Mouse (Mus musculus): Measurements from ENCODE around the gene Cbwd1. TPM values are rescaled to one million over a fixed set of nuclear protein-coding genes. Genes with fewer than 3 reads are reported as not detected.

Gene Cbwd1
- polyA plus RNA-seq, 1 experiment from 2014 or later: 15.8 TPM

DNA sequence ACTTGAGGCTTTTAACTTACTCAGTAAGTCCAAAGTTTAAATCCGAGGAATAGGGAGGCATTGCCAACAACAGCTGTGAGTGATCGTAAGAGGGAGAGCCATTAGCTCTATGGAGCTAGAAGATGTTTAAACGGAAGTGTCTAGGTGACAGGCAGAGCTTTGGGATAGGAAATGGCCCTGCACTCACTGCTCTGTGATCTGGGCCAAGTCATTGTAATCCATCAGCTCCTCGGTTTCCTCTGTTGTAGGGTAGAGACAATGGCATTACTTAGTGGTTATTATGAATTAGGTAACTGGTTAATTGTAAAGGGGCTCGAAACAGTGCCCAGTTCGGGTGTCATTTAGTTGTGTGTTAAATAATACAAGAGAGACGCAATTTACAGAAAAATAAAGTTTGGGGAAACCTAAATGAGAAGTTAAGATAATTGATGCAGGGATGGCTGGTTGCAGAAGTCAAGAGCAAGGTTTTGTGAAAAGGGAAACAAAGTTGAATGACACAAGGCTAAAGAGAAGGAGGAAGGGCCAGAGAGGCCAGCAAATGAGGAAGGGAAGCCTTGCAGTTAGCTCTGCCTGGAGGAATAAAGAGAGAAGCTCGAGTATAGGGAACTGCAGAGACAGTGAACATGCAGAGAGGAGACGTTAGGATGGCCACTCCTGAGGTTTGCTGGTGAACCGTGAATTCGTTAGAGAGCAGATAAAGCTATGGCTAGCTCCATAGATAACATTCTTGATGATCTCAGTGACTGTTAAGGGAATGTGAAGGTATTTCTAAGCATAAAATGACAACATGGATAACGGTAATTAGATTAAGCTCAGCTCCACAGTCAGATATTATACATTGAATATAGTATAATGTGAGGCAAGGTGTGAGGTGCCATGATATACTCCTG is 35.6 kb upstream of the Cbwd1 start:
- Histone ChIP-seq H3K4me3 (ENCODE audit: low read length) (no peak overlapping the region), H3K27ac (ENCODE audit: low read length) (no peak overlapping the region), H3K4me2 (ENCODE audit: low read depth, low read length) (no peak overlapping the region), H3K36me3 (ENCODE audit: control insufficient read depth, insufficient read depth) (no peaks in the 10 kb centered on the region), H3K9me3 (replicated peaks; ENCODE audit: control insufficient read depth, low read length) (no peaks in the 10 kb centered on the region), H3K9ac (ENCODE audit: low read length) (no peak overlapping the region), H3K4me1 (ENCODE audit: control insufficient read depth, insufficient read depth, low read length) (peaks cover 3% of the 10 kb centered on the region; the same call in 1 of the 2 replicates), H3K27me3 (ENCODE audit: control insufficient read depth, insufficient read depth, low read length) (no peaks in the 10 kb centered on the region)
- ATAC-seq (replicated peaks; ENCODE audit: extremely low read depth, insufficient read depth, low FRiP score): no peak
- 58% methylated on average over 12 of the region's 12 CpGs for WGBS

DNA sequence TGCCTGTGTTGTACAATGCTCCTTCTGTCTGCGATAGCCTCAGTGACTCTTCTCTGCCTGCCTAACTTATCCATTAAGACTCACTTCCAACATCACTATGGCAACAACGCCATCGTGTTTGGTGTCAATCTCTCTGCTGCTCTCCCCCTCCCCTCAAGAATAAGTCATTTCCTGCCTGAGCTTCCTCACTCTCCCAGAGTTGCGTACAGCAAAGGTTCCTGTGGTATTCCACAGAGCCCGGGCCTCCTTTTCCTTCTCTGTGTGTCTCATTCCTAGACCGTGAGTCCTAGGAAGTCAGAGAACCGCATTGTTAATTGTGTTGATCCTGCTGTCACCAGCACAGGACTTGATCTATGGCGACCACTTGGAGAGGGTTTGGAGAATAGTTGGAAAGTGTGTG is 33.5 kb upstream of the Cbwd1 start:
- Histone ChIP-seq H3K36me3 (ENCODE audit: control insufficient read depth, insufficient read depth) (no peaks in the 10 kb centered on the region), H3K4me2 (ENCODE audit: low read depth, low read length) (no peak overlapping the region), H3K27me3 (ENCODE audit: control insufficient read depth, insufficient read depth, low read length) (no peaks in the 10 kb centered on the region), H3K9ac (ENCODE audit: low read length) (no peak overlapping the region), H3K27ac (ENCODE audit: low read length) (no peak overlapping the region), H3K4me3 (ENCODE audit: low read length) (no peak overlapping the region), H3K4me1 (ENCODE audit: control insufficient read depth, insufficient read depth, low read length) (peaks cover 3% of the 10 kb centered on the region; the same call in 1 of the 2 replicates), H3K9me3 (replicated peaks; ENCODE audit: control insufficient read depth, low read length) (no peaks in the 10 kb centered on the region)
- WGBS: 27% methylated on average over 8 of the region's 8 CpGs
- ATAC-seq (replicated peaks; ENCODE audit: extremely low read depth, insufficient read depth, low FRiP score): no peak

DNA sequence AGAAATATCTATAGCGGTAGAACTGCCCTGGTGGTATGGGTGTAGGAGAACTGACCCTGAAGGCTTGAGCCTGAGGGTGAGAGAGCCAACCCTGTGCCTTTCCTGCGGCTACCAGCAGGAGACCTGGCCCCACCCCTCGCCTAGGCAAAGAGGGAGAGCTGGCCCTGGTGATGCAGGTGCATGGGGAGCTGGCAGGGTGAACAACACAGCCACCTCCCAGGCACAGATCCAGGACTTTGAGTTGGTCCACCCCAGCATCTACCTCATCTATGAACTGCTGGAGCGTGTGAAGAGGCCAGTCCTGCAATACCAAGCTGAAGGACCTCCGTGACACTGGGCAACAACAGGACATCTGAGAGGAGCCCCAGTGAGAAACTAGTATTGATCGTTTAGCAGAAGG is 32.1 kb upstream of the Cbwd1 start:
- Histone ChIP-seq H3K27me3 (ENCODE audit: control insufficient read depth, insufficient read depth, low read length) (no peaks in the 10 kb centered on the region), H3K27ac (ENCODE audit: low read length) (no peak overlapping the region), H3K36me3 (ENCODE audit: control insufficient read depth, insufficient read depth) (no peaks in the 10 kb centered on the region), H3K4me3 (ENCODE audit: low read length) (no peak overlapping the region), H3K4me1 (ENCODE audit: control insufficient read depth, insufficient read depth, low read length) (peaks cover 3% of the 10 kb centered on the region; the same call in 1 of the 2 replicates), H3K9ac (ENCODE audit: low read length) (no peak overlapping the region), H3K4me2 (ENCODE audit: low read depth, low read length) (no peak overlapping the region), H3K9me3 (replicated peaks; ENCODE audit: control insufficient read depth, low read length) (no peaks in the 10 kb centered on the region)
- 75% methylated on average over 6 of the region's 6 CpGs for WGBS
- no peak for ATAC-seq (replicated peaks; ENCODE audit: extremely low read depth, insufficient read depth, low FRiP score)

DNA sequence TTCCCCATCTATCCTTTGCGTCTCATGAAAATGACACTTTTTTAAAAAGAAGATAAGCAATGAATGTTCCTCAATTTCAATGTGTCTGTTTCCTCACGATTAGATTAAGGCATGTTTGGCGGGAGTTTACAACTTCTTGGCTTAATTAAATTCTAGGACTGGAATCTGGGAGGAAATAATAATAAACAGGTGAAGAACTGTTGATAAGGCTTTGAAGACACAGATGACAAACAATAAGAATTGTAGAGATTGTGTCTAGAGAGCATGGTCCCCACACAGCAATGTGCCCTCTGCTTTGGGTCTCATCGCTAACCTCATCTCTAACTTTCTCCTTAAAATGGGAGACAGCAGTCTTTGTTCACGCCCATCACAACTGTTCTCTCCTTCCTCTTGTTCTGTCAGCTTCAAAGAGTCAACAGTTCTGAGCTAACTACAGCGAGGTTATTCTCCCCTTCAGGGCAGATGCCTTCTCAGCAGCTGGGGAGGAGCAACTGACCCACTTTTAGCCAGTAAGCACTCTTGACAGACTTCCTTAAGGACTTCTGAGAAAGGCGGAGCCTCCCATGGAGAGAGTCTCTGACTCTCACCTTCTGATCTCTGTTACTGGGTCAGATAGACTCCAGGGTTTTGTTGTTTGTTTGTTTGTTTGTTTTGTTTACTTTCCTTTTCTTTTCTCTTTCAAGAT is 28.9 kb upstream of the Cbwd1 start:
- no peak; the same call in 1 of the 2 replicates for ATAC-seq (replicated peaks; ENCODE audit: extremely low read depth, insufficient read depth, low FRiP score)
- WGBS: 50% methylated on average over 7 of the region's 7 CpGs

DNA sequence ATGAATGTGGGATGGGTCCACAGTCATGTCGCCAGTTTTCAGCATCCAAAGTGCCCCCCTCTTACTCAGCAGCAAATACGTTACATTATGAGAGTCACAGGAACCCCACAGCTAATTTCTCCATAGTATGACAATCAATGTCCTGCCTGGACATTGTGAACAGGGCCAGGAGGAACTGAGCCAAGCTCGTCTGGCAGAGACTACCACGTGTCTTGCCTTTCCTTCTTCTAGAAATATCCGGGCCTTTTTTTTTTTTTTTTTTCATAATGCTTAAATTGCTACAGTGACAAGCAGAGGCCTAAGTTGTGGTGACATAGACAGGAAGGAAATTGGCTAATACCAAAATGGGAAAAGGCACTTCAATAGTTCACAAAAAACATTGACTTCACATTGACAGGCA is 27.4 kb upstream of the Cbwd1 start:
- no peak overlapping the region for H3K9ac ChIP-seq (ENCODE audit: low read length)
- no peak overlapping the region for H3K4me3 ChIP-seq (ENCODE audit: low read length)
- no peaks in the 10 kb centered on the region for H3K27me3 ChIP-seq (ENCODE audit: control insufficient read depth, insufficient read depth, low read length)
- no peak overlapping the region for H3K4me2 ChIP-seq (ENCODE audit: low read depth, low read length)
- no peak for ATAC-seq (replicated peaks; ENCODE audit: extremely low read depth, insufficient read depth, low FRiP score)
- peaks cover 9% of the 10 kb centered on the region; the same call in 1 of the 2 replicates for H3K4me1 ChIP-seq (ENCODE audit: control insufficient read depth, insufficient read depth, low read length)
- H3K9me3 ChIP-seq (replicated peaks; ENCODE audit: control insufficient read depth, low read length): no peaks in the 10 kb centered on the region
- WGBS: 53% methylated on average over 5 of the region's 5 CpGs
- no peak overlapping the region for H3K27ac ChIP-seq (ENCODE audit: low read length)
- H3K36me3 ChIP-seq (ENCODE audit: control insufficient read depth, insufficient read depth): no peaks in the 10 kb centered on the region

More for the DNA sequence above, 28.9 kb upstream of the Cbwd1 start:
- Histone ChIP-seq H3K36me3 (ENCODE audit: control insufficient read depth, insufficient read depth) (no peaks in the 10 kb centered on the region), H3K9me3 (replicated peaks; ENCODE audit: control insufficient read depth, low read length) (no peaks in the 10 kb centered on the region), H3K4me2 (ENCODE audit: low read depth, low read length) (no peak overlapping the region), H3K4me3 (ENCODE audit: low read length) (no peak overlapping the region), H3K27ac (ENCODE audit: low read length) (no peak overlapping the region), H3K27me3 (ENCODE audit: control insufficient read depth, insufficient read depth, low read length) (no peaks in the 10 kb centered on the region), H3K4me1 (ENCODE audit: control insufficient read depth, insufficient read depth, low read length) (peaks cover 9% of the 10 kb centered on the region; the same call in 1 of the 2 replicates), H3K9ac (ENCODE audit: low read length) (no peak overlapping the region)

DNA sequence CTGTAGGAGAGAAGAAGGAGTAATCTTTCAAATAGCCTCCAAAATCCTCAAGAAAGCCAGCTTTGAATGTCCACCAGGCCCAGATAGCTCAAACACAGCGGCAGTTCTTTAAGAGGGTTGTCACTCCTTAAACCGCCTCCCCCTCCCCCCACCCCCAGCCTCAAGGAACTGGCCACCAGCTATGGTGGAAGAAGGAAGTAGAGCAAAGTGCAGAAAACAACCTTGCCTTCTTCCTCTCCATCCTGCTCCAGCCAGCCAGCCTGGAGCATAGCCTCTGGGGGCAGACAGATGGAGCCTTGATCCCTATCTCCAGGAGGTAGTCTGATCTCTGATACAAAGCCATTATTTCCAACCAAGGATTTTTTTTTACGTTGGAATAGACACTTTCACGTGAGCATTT is 25.9 kb upstream of the Cbwd1 start:
- Histone ChIP-seq H3K36me3 (ENCODE audit: control insufficient read depth, insufficient read depth) (no peaks in the 10 kb centered on the region), H3K4me3 (ENCODE audit: low read length) (no peak overlapping the region), H3K27me3 (ENCODE audit: control insufficient read depth, insufficient read depth, low read length) (no peaks in the 10 kb centered on the region), H3K4me2 (ENCODE audit: low read depth, low read length) (no peak overlapping the region), H3K27ac (ENCODE audit: low read length) (no peak overlapping the region), H3K9ac (ENCODE audit: low read length) (no peak overlapping the region), H3K4me1 (ENCODE audit: control insufficient read depth, insufficient read depth, low read length) (peaks cover 9% of the 10 kb centered on the region; the same call in 1 of the 2 replicates), H3K9me3 (replicated peaks; ENCODE audit: control insufficient read depth, low read length) (no peaks in the 10 kb centered on the region)
- 69% methylated on average over 4 of the region's 4 CpGs for WGBS
- ATAC-seq (replicated peaks; ENCODE audit: extremely low read depth, insufficient read depth, low FRiP score): no peak

DNA sequence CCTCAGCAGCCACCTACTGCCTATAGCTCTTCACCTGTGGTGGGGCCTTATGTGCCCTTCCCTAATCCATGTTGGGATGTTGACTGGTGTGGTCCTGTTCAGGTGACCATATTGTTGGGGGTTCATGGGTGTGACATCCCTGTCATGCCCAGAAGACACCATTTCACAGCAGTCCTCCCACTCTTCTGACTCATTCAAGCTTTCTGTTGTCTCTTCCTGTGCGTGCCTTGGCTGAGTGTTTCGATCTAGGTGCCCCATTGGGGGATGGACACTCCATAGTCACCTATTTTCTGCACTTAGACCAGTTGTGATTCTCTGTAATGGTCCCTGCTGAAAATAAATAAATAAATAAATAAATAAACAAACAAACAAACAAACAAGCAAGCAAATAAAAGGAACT is 23.6 kb upstream of the Cbwd1 start:
- 92% methylated on average over 2 of the region's 2 CpGs for WGBS

DNA sequence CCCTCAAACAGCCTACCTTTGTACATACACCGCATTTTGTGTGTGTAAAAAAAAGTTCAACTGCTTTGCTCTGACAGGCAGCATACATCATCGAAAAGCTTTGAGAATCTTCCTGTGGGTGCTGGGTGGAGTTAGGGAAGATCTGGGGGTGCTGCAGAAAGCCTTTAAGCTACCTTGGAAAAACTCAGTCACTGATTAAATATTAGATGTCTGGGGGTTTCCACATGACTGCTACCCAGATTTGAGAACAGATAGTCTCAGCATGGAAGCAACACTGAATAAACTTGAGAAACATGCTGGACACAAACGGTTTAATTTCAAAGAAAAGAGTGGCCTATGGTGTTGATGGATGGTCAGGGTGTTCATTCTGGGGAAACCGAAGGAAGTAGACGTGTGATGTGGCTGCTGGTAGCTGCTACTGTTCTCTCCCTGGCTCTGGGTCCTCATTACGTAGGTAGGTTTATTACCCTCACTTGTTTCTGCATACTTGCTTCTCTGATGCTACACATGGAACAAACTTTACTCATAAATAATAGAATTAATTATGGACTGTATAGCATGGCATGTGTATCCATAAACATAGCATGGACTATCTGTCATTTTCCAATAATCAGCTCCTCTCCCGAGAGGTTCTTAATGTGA is 22.6 kb upstream of the Cbwd1 start:
- Histone ChIP-seq H3K4me2 (ENCODE audit: low read depth, low read length) (no peak overlapping the region), H3K9me3 (replicated peaks; ENCODE audit: control insufficient read depth, low read length) (no peaks in the 10 kb centered on the region), H3K9ac (ENCODE audit: low read length) (no peak overlapping the region), H3K27ac (ENCODE audit: low read length) (no peak overlapping the region), H3K27me3 (ENCODE audit: control insufficient read depth, insufficient read depth, low read length) (no peaks in the 10 kb centered on the region), H3K36me3 (ENCODE audit: control insufficient read depth, insufficient read depth) (no peaks in the 10 kb centered on the region), H3K4me3 (ENCODE audit: low read length) (no peak overlapping the region), H3K4me1 (ENCODE audit: control insufficient read depth, insufficient read depth, low read length) (peaks cover 9% of the 10 kb centered on the region; the same call in 1 of the 2 replicates)
- no peak for ATAC-seq (replicated peaks; ENCODE audit: extremely low read depth, insufficient read depth, low FRiP score)
- WGBS: 71% methylated on average over 7 of the region's 7 CpGs

More for the DNA sequence above, 23.6 kb upstream of the Cbwd1 start:
- no peaks in the 10 kb centered on the region for H3K36me3 ChIP-seq (ENCODE audit: control insufficient read depth, insufficient read depth)
- no peaks in the 10 kb centered on the region for H3K9me3 ChIP-seq (replicated peaks; ENCODE audit: control insufficient read depth, low read length)
- no peak overlapping the region for H3K4me3 ChIP-seq (ENCODE audit: low read length)
- no peak overlapping the region for H3K9ac ChIP-seq (ENCODE audit: low read length)
- no peaks in the 10 kb centered on the region for H3K27me3 ChIP-seq (ENCODE audit: control insufficient read depth, insufficient read depth, low read length)
- H3K27ac ChIP-seq (ENCODE audit: low read length): no peak overlapping the region
- no peak for ATAC-seq (replicated peaks; ENCODE audit: extremely low read depth, insufficient read depth, low FRiP score)
- H3K4me1 ChIP-seq (ENCODE audit: control insufficient read depth, insufficient read depth, low read length): peaks cover 9% of the 10 kb centered on the region; the same call in 1 of the 2 replicates
- H3K4me2 ChIP-seq (ENCODE audit: low read depth, low read length): no peak overlapping the region
